Mouse (Mus musculus) adrenal gland (tissue): Measurements from ENCODE around the gene Zfp800.

ENCODE experiments used
- intact Hi-C: fragments of 180-260 bp; cut with DNase I; formaldehyde crosslinking; loops from one replicate; pipeline ENCODE4 v1.15.1; 2025

Zfp800 gene

DNA sequence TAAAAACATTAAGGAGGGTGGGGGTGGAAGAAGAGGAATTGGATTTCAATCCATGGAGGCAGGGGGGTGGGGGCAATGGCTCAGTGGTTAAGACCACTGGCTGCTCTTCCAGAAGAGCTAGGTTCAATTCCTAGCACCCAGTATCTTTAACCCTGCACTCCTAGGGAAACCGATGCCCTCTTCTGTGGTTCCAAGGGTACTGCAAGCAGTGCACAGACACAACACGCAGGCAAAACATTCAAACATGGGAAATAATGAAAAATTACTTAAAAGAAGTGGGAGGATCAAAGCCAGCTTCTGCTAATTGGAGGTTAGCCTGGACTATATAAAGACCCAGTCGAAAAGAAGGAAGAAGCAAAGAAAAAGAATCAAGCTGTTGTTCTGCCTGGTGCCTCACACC, 921 bp upstream of the Zfp800 start:
- intact Hi-C loops: no loop called here

DNA sequence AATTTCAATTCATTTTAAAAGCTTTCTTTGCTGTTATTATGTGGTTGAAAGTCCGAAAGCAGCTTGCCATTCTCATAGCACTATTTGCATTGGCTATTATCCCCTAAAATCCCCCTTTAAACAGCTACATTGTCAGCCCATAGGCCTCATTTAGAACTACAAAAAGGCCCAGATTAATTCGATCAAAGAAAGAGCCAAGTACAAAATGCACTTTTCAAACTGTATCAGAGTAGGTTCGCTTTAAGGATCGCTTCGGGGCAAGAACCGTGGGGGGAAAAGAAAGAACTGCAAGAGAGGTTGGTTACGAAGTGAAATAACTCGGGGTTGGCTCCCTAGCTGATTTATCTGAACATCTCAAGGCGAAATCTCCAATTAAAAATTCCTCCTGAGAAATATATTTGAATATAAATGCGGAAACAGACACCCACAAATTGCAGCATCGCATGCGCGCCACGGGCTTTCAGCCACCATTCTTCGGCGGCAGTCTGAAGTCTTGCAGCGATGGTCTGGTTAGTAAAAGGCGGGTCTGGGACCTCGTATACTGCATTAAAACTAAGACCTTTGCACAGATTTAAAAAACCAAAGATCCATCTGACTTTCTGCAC, 850 bp downstream of the Zfp800 start:
- intact Hi-C loops: no loop called here

DNA sequence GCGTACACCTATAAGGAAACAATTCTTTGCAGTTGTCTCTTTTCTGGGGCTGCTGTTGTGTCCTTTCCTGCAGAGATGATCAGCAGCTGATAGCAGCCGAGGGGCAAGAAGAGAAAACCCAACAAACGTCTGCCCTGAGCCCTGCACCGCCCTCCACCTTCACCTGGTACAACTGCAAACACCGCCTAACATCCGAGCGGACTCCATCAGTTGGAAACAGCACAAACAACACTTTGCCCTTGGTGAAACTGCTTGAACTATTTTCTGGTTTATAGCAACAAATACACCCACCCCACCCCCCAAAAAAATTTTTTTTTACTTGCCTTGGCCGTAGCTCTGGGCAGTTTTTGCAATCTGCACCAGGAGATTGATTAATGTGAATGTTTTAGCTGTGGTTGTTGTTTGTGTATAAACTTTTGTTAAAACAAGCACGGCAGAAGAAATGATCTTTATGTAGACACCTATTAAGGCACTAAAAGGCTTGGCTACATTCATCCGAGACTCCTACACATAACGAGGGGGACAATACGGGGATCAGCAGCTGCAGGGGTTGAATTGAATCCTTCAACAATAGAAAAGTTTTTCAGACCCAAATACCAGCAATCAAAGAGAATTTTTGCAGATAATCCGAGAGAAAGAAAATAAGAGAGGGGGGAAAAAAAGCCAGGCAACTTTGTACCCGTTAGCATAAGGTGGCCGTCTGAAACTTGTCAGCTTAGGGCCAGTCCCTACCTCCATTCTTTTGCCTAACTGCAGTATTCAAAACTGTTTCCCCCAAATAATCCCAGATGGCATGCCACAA, 1.6 kb downstream of the Zfp800 start:
- intact Hi-C loops: no loop called here

DNA sequence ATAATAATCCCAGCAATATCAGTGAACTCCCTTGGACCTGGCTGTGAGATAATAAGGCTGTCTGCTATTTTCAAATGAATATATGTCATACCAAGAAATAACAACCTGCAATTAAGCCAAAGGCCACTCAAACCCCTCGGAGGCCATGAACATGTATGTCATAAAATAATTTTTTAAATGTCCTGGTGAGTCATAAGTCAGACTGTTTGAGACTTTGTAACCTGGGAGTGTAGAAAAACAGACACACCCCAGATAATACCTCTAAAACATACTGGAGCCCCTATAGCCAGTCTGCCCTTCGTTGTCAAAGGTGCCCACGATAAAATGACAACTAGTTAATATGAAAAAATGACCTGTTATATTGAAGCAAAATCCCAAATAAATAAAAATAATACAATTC, 8.8 kb downstream of the Zfp800 start:
- intact Hi-C loops: no loop called here

DNA sequence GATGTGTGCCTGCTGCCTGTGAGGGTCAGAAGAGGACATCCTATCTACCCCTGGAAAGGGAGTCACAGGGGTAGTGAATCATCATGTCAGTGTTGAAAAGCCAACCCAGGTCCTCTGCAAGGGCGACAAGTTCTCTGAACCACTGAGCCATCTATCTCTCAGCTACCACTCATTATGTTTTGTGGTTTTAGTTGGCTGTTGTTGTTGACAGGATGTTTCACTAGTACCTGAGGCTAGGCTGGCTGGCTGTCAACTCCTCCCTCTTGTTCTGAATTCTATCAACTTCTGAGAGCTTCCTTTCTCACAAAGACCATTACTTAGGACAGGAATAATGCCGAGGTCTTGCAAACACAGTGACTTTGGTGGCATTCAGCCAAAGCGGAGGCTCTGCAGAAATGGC, 12.6 kb downstream of the Zfp800 start:
- intact Hi-C loops: no loop called here

DNA sequence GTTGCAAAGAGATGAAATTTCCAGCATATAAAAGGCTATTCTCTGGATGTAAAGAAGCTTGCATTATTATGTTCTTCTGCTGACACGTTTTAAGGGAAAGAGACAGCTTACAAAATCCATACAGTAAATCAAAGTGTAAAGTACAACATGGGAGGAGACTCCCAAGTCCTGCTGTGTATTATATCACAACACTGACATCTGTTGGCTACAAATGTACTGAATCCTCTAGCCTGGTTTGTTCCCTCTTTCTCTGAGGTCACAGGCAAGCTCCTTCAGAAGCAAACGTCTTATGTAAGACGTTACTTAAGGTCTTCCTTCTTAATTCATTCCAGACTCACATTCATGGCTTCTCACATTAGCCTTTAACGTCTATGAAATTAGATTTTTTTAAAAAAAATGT, 15.8 kb downstream of the Zfp800 start:
- intact Hi-C loops: no loop called here

DNA sequence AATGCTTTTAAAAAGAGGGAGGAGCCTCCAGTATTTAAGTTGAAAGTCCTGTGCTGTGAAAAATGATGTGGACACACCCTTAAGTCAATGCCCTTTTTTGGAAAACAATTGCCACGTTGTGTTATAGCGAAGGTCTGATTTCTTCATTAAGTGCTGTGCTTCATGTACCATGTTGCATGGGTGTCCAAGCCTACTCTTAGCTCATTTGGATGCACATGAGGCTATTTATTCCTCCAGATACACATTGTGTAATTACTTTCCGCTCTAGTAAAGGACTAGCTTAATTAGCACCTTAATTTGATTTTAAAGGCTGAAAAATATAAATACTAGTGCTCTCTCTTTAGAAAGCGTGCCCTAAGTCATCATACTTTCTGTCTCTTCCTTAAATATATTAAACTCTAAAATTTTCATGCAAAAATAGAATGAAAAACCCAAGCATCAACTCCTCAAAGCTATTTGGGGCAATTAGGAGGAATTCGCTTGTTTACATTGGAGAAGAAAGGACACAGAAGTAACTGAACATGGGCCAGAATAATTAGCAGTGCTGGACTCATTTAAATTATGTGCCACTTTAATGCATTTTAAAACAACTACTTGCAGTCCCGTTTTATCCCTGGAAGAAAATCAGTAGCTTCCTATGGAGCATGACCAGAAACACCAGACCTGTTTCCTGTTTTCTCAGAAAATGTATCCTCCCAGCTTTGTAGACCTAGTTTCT, 27.7 kb downstream of the Zfp800 start:
- intact Hi-C loops: no loop called here

DNA sequence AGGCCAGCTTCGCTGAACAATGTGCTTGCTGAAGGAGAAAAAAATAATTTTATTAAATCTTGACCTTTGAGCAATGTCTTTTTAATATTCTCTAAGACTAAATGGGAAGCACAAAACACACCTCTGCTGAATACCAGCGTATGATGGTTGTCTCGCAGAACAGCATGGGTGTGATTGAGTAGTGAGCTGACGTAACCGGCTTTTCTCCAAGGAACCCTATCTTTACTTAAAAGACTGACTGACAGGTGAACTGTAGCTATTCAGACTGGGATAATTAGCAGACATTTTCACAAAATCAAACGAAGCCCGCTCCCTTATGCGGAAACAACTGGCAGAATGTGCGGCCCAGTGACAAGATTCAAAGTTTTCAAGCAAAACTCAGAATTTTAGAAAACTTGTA, 30.2 kb downstream of the Zfp800 start:
- intact Hi-C loops: no loop called here

DNA sequence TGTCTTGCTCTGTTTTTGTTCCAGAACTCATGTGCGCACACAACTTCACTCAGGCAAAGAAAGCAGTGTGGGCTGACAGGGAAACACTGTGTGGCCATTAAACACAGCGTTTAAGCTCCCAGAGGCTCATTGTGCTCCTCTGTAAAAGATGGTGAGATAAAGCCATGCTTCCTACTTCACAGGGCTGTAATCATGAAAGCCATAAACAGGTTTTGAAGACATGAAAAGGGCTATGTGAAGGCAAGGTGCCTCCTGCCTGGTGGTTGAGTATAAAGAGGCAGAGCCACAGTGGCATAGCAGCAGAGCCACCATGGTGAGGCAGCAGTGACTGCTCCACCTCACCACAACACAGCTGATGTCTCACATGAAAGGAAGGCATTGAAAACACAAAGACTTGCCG, 46.7 kb downstream of the Zfp800 start:
- intact Hi-C loops: no loop called here

DNA sequence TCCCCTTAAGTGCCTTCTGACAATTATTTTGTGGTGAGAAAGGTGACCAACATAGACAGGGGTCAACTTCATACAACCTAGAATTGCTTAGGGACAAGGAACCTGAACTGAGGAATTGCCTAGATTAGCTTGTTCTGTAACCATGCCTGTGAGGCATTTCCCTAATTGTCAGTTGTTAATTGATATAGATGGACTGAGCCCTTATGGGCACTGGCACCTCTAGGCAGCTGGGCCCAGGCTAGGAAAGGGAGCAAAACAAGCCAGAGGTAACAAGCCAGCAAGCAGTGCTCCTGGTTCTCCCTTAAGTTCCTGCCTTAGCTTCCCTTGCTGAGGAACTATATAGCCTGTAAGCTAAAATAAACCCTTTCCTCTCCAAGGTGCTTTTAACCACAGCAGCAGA, 52.1 kb downstream of the Zfp800 start:
- intact Hi-C loops: no loop called here

DNA sequence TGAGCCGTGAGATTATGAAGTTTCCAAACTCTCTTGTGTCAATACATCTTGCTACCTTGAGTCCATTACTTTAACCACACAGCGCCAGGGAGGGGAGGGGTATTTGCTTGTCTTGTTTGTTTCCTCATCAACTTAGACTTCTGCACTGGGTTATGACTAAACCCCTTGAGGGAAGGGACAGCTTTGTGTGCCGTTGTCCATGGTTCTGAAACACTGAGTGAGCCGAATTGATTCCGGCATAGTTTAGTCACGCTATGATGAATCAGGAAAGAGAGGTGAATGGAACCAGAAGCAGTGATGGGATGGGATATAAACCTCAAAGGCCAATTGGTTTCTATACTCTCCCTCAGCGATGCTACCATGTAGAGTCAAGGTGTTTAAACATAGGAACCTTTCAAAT, 52.6 kb downstream of the Zfp800 start:
- intact Hi-C loops: no loop called here

DNA sequence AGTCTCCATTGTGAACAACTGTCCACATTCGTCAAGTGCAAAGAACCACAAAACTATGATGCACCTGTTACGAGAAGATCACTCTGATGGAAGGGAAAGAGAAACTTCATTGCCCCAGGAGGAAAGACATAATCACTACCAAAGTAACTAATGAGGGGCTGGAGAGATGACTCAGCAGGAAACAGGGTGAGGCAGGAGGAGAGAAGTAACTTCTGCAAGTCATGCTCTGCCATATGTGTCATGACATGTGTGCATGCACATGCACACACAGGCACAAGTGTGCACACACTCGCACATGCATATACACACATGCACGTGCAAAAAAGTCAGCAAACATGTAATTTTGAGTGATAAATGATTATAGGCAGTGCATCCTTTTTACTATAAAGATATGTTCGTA, 54.9 kb downstream of the Zfp800 start:
- intact Hi-C loops: no loop called here

DNA sequence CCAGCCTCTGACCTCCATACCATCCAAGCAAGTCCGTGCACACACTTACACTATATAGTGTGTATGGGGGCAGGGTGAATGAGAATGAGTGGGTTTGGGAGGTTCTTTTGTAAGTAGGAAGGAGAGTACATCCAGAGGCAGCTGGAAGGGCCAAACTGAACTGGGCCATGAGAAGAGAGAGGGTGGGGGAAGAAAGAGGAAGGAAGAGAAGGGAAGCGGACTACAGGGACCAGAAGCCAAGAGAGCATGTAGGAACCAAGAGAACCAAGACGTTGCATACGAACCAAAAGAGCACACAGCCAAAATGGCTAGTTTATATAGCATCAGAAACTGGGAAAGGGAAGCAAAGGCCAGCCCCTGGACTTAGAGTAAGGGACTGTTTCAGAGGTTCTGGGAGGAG, 56.6 kb downstream of the Zfp800 start:
- intact Hi-C loops: no loop called here

DNA sequence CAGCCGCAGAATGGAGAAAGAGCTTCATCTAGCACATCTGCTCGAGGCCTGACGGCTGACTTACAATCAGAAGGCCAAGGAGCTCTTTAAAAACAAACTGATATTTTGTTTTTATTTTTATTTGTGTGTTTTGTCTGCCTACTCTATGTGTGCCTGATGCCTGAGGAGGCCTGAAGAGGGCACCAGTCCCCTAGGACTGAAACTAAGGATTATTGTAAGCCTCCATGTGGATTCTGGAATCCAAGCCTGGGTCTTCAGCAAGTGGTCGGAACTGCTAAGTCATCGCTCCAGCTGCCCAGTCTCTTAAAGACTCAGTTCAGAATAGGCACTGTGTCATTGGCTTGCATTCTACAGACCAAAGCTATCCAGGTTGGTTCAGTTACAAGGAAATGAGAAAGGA, 58.4 kb downstream of the Zfp800 start:
- intact Hi-C loops: loop anchor here (5.0 kb wide), 1 partner anchor 123 kb away; no protein-coding TSS in a partner anchor

DNA sequence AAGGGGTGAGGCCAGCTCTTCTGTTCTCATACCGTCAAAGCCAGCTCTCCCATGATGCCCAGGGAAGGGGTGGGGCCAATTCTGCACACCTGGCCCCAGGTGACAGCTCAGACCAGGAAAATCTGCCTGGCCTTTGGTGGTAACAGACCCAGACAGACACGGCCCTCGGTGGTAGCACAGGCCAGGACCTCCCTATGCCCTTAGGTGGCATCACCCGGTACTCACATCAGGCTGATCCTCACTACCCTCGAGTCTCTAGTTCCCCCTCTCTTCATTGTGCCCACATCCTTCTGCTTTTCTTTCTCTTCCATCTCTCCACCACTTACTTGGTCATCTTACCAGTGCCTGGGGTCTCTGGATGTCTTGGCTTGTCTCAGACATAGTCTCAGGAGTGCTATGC, 64.1 kb downstream of the Zfp800 start:
- intact Hi-C loops: no loop called here

DNA sequence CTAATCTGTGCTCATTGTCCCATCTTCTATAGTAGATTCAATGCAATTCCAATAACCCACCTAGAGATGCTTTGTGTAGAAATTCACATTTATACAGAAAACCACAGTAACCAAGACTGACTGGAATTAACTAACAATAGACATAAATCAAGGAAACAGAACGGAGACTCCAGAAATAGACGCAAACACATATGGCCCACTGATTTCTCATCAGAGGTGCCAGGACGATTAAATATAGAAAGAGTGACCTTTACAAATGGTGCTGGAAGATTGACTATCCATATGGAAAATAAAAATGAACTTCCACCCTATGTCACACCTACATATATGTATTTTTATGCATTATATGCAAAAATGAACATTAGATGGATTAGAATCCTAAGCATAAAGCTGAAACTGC, 65.3 kb downstream of the Zfp800 start:
- intact Hi-C loops: no loop called here

DNA sequence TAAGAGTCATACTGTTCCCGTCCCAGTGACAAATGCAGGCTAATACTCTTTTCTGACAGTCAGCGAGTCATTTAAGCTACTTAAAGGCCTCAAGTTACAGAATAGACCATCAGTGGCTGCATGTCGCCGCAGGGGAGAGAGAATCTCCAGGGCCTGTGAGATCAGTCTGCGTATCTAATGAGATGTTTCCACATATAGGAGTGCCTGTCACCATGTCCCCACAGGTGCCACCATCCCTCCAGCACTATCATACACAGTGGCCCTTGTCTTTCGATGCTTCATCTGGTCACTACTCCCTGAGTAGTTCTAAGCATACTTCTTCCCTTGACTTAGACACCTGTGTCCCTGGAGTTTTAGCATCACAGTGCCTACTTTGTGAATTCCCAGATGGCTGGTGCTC, 68.0 kb downstream of the Zfp800 start:
- intact Hi-C loops: no loop called here

DNA sequence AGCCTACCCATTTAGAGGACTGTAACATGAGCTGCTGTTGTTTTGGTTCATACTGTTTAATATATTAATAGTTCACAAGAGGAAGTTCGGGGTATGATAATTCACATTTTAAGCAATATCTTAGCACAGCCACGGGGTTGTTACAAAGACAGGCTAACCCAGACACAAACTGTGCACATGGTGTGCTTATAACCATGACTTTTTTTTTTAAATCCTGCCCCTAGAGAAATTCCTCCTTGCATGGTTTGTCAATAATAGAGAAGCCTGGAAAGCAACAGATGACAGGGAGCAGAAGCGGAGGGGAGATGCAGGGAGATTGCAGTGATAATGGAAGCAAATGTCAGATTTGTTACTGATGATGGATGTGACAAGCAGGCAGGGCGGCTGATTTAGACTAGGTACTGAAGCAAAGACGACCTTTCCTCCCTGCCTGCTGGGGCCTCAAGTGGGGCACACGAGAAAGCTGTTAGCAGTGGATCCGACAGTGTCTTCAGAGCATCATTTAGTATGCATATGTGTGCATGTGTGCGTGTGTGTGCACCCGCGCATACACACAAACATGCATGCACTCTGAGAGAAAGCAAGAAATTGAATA, 68.7 kb downstream of the Zfp800 start:
- intact Hi-C loops: no loop called here

DNA sequence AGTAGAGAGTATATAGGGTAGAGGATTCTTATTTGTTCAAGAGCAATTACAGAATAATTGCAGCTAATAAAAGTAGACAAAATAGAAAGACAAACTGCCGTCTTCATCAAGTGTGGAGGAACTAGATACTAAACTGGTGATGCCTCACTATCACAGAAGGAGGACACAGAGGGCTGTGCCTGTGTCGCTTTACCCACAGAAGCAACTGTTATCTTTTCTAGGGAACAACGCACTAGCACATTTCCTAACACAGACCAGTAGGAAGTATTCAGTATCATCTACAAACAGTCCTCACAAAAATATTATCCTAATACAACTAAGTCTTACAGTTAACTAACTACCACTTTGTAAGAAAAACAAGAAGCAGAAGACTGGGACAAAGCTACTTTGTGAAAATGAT, 71.1 kb downstream of the Zfp800 start:
- intact Hi-C loops: no loop called here

DNA sequence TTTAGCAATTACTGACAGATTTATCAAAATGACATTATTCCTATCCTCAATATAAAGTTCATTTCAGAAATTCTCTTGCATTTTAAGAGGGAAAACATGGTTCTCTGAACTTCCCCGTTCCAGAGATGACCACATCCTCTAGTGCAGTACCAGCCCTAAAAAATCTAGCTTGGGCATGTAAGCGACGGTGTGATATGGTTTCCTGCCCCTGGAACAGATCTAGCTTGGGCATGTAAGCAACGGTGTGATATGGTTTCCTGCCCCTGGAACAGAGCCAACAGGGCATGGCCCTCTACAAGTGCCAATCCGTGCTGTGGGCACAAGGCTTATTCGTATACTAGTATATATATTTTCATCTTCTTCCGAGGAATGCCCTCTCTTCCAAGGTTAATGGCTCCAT, 75.4 kb downstream of the Zfp800 start:
- intact Hi-C loops: no loop called here

DNA sequence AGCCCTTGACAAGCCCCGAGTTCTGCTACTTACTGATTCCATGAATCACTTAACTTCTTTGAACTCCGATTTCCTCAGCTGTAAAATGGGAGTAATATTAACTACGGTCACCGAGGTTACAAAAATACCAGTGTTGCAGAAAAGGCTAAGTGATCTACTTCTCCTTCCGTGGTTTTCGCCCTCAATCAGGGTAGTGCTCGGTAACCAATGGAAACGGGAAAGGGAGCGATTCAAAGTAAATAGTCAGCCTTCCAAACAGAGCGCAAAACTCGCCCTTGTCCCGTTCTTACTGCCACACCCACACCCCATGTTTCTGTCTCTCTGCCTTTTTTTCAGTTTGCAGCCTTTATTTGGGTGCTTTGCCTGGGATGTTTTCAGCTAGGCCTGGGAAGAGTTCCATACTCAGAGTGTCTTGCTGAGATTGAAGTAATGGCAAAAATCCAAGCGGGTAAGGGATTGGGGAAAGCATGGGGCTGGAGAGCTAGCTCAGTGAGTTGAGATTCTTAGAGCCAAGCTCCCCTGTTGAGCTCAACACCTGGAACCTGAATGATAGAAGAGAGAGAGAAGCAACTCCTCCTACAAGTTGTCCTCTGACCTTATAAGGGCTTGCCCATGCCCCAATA, 78.0 kb downstream of the Zfp800 start:
- intact Hi-C loops: no loop called here
